Mouse (Mus musculus) neural tube, embryonic 13.5 days (tissue): Measurements from ENCODE around the gene Pirb. TPM values are rescaled to one million over a fixed set of nuclear protein-coding genes. Genes with fewer than 3 reads are reported as not detected.

Experiments
- polyA plus RNA-seq: library from polyadenylated mRNA; unstranded; fragments of >200 nt; fragmentation: Nextera tagmentation; extraction: Ambion mirVana; gene quantifications from 2 replicates; pipeline ENCODE4 v1.2.1, GENCODE M21; 2015

Pirb gene
- polyA plus RNA-seq, 1 experiment from 2014 or later, result 0.14 TPM

Other genes starting within 250 kb of the Pirb start
- not detected in 2 replicates for gene Tarm1, start 217.8 kb downstream of the Pirb start, polyA plus RNA-seq
- 0.54 and 0.80 TPM in 2 replicates for gene Oscar, start 104.2 kb downstream of the Pirb start, polyA plus RNA-seq
- gene Ndufa3, start 103.0 kb downstream of the Pirb start, polyA plus RNA-seq, result 392 and 462 TPM in 2 replicates
- 31.0 and 34.4 TPM in 2 replicates for gene Tfpt, start 90.5 kb downstream of the Pirb start, polyA plus RNA-seq
- gene Prpf31, start 90.4 kb downstream of the Pirb start, polyA plus RNA-seq, result 98.6 and 100 TPM in 2 replicates
- gene Cnot3, start 75.1 kb downstream of the Pirb start, polyA plus RNA-seq, result 44.1 and 45.8 TPM in 2 replicates
- gene Leng1, start 54.6 kb downstream of the Pirb start, polyA plus RNA-seq, result 18.0 and 18.7 TPM in 2 replicates
- 3.6 and 4.4 TPM in 2 replicates for gene Tmc4, start 42.8 kb downstream of the Pirb start, polyA plus RNA-seq
- 223 and 227 TPM in 2 replicates for gene Tsen34, start 27.5 kb downstream of the Pirb start, polyA plus RNA-seq
- gene Mboat7, start 26.9 kb downstream of the Pirb start, polyA plus RNA-seq, result 58.7 and 64.6 TPM in 2 replicates
- gene Rps9, start 16.4 kb downstream of the Pirb start, polyA plus RNA-seq, result 986 and 989 TPM in 2 replicates
- not detected in 2 replicates for gene Gm15448, start 105.3 kb upstream of the Pirb start, polyA plus RNA-seq
- gene Pira2, start 124.7 kb upstream of the Pirb start, polyA plus RNA-seq, result not detected in 2 replicates
- gene Gm14548, start 177.7 kb upstream of the Pirb start, polyA plus RNA-seq, result not detected in 2 replicates
- not detected in 2 replicates for gene Lilra6, start 195.1 kb upstream of the Pirb start, polyA plus RNA-seq